Mouse (Mus musculus) neural tube, embryonic 15.5 days (tissue): ENCODE measurements at regions not wholly inside any gene's neighbourhood (a gene's known extent, or its start where the extent isn't known, plus 50 kb on each side); places are given as distances from the start of the nearest gene placed in this dataset.

ENCODE experiments used
- ATAC-seq: fragments of 200-750 bp; cut with Nextera tagmentation; 2 replicates; pipeline ENCODE4 v1.8.0; 2017; ENCODE audit warnings: mild to moderate bottlenecking, moderate TSS enrichment, moderate library complexity; ENCODE audit not compliant: low FRiP score
- H3K27ac ChIP-seq: fragments of 300-500 bp; sonication (generic); replicated peaks from 2 replicates; pipeline ENCODE4 v1.5.1; 2015; ENCODE audit warnings: mild to moderate bottlenecking, inconsistent platforms
- H3K27me3 ChIP-seq: fragments of 300-500 bp; sonication (generic); replicated peaks from 2 replicates; pipeline ENCODE4 v1.6.1; 2015; ENCODE audit warnings: inconsistent platforms
- H3K36me3 ChIP-seq: fragments of 300-500 bp; sonication (generic); 2 replicates; pipeline ENCODE4 v1.6.1; 2015; ENCODE audit warnings: inconsistent platforms
- H3K4me1 ChIP-seq: fragments of 300-500 bp; sonication (generic); 2 replicates; pipeline ENCODE4 v1.6.1; 2015; ENCODE audit warnings: inconsistent platforms
- H3K4me2 ChIP-seq: fragments of 300-500 bp; sonication (generic); 2 replicates; pipeline ENCODE4 v1.6.1; 2015; ENCODE audit warnings: inconsistent platforms, mild to moderate bottlenecking, moderate library complexity
- H3K4me3 ChIP-seq: fragments of 300-500 bp; sonication (generic); replicated peaks from 2 replicates; pipeline ENCODE4 v1.5.1; 2015; ENCODE audit warnings: mild to moderate bottlenecking, inconsistent platforms
- H3K9ac ChIP-seq: fragments of 300-500 bp; sonication (generic); replicated peaks from 2 replicates; pipeline ENCODE4 v1.6.1; 2015; ENCODE audit warnings: mild to moderate bottlenecking, inconsistent platforms
- H3K9me3 ChIP-seq: fragments of 300-500 bp; sonication (generic); replicated peaks from 2 replicates; pipeline ENCODE4 v1.6.1; 2016; ENCODE audit warnings: inconsistent platforms
- WGBS: fragments of 180-500 bp; shearing (Covaris S2); methylation state at CpG from one replicate; pipeline ENCODE4 v1.1.7; 2015; ENCODE audit warnings: mixed read lengths; 5-methylcytosine and 5-hydroxymethylcytosine counted together

GRCm38 (mm10) chr1:42354020-42354419, 341.5 kb upstream of the Pou3f3 start:
- H3K27ac ChIP-seq = no peak overlapping the region
- no peaks in the 10 kb centered on the region for H3K9me3 ChIP-seq
- H3K36me3 ChIP-seq = no peaks in the 10 kb centered on the region
- H3K4me3 ChIP-seq = no peak overlapping the region
- 69% methylated on average over 6 of the region's 6 CpGs for WGBS
- no peak for ATAC-seq
- no peak overlapping the region for H3K4me2 ChIP-seq
- peaks cover 24% of the 10 kb centered on the region for H3K4me1 ChIP-seq
- H3K27me3 ChIP-seq = no peaks in the 10 kb centered on the region
- no peak overlapping the region for H3K9ac ChIP-seq

GRCm38 (mm10) chr1:42362438-42362837, 333.1 kb upstream of the Pou3f3 start:
- 0 out of 2 replicates have a peak, but pooled peaks cover 2% of the 10 kb centered on the region for H3K4me1 ChIP-seq
- no peaks in the 10 kb centered on the region for H3K9me3 ChIP-seq
- H3K27me3 ChIP-seq = no peaks in the 10 kb centered on the region
- H3K4me3 ChIP-seq = no peak overlapping the region
- H3K9ac ChIP-seq = no peak overlapping the region
- WGBS = 87% methylated on average over 3 of the region's 3 CpGs
- no peak overlapping the region for H3K27ac ChIP-seq
- ATAC-seq = no peak
- no peak overlapping the region for H3K4me2 ChIP-seq
- H3K36me3 ChIP-seq = no peaks in the 10 kb centered on the region

DNA sequence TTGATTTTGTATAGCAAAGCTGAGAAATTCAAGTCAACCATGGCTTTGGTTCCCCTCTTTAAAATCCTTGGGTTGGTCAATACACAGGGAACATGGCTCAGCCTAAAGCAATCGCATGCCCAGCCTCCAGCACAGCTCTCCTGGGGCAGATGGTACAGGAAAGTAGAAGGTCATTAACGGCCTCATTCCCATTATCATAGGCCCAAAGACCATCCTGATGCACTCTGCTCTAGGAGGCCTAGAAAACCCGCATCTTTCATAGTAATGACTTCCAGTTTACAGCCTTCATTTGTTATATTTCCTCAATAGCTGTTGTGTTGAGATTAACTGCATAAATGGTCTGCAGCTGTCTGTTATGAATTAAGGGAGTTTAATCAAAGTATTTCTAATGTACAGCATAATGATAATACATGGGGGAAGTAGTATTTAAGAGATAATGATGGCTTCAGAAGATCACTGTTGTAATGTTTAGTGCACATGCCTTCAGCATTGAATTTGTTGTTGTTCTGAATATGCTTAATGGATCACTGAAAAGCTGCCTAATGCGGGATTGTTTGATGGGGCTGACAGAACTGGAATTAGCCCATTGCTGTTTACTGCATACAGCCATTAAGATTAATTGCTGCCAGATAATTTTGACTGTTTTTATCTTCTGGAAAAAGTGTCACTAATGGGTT, 329.8 kb upstream of the Pou3f3 start:
- no peak overlapping the region for H3K27ac ChIP-seq
- no peaks in the 10 kb centered on the region for H3K27me3 ChIP-seq
- H3K9me3 ChIP-seq = no peaks in the 10 kb centered on the region
- H3K4me2 ChIP-seq = no peak overlapping the region
- no peak overlapping the region for H3K4me3 ChIP-seq
- WGBS = 44% methylated on average over 4 of the region's 4 CpGs
- H3K9ac ChIP-seq = no peak overlapping the region
- H3K36me3 ChIP-seq = no peaks in the 10 kb centered on the region
- ATAC-seq = no peak
- 0 out of 2 replicates have a peak, but pooled peaks cover 2% of the 10 kb centered on the region for H3K4me1 ChIP-seq

- no peak overlapping the region for H3K9ac ChIP-seq
- 0 out of 2 replicates have a peak, but pooled peaks have one; percentile 38 for ATAC-seq
- no peak overlapping the region for H3K4me3 ChIP-seq
- H3K27me3 ChIP-seq = no peaks in the 10 kb centered on the region
- H3K9me3 ChIP-seq = no peaks in the 10 kb centered on the region
- H3K4me2 ChIP-seq = peak overlapping the region; percentile 21
- H3K4me1 ChIP-seq = peaks cover 8% of the 10 kb centered on the region
- H3K36me3 ChIP-seq = no peaks in the 10 kb centered on the region
- no peak overlapping the region for H3K27ac ChIP-seq
- 55% methylated on average over 18 of the region's 18 CpGs for WGBS
Measured at GRCm38 (mm10) chr1:42387919-42388684, 307.5 kb upstream of the Pou3f3 start.

DNA sequence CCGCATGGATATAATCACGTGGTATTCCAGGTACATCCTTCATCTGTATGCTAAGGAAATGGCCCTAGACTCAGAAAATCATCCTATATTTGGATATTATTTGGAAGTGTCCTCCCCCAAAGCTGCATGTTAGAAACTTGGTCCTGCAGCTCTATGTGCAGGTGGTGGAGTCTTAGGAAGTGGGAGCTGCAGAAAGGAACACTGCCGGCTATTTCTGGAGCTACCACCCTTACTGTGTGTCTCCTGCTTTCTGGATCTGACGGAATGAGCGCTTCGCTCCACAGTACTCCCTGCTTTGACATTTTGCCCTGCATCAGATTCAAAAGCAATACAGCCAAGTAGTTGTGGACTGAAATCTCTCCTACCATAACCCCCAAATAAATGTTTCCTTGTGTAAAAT, 306.8 kb upstream of the Pou3f3 start:
- WGBS = 92% methylated on average over 6 of the region's 6 CpGs
- ATAC-seq = no peak
- Histone ChIP-seq H3K4me1 (peaks cover 8% of the 10 kb centered on the region), H3K9ac (no peak overlapping the region), H3K27me3 (no peaks in the 10 kb centered on the region), H3K4me3 (no peak overlapping the region), H3K27ac (no peak overlapping the region), H3K36me3 (no peaks in the 10 kb centered on the region), H3K9me3 (no peaks in the 10 kb centered on the region), H3K4me2 (no peak overlapping the region)

- 87% methylated on average over 13 of the region's 13 CpGs for WGBS
- no peak for ATAC-seq
- H3K9me3 ChIP-seq = no peaks in the 10 kb centered on the region
- no peak overlapping the region for H3K27ac ChIP-seq
- H3K36me3 ChIP-seq = no peaks in the 10 kb centered on the region
- no peaks in the 10 kb centered on the region for H3K4me1 ChIP-seq
- no peak overlapping the region for H3K4me2 ChIP-seq
- no peak overlapping the region for H3K9ac ChIP-seq
- no peak overlapping the region for H3K4me3 ChIP-seq
- H3K27me3 ChIP-seq = no peaks in the 10 kb centered on the region
Measured at GRCm38 (mm10) chr1:42395651-42396260, 299.8 kb upstream of the Pou3f3 start.

- Histone ChIP-seq H3K27me3 (no peaks in the 10 kb centered on the region), H3K4me1 (no peaks in the 10 kb centered on the region), H3K4me3 (no peak overlapping the region), H3K9ac (no peak overlapping the region), H3K36me3 (no peaks in the 10 kb centered on the region), H3K9me3 (no peaks in the 10 kb centered on the region), H3K4me2 (no peak overlapping the region), H3K27ac (no peak overlapping the region)
- WGBS = 27% methylated on average over 8 of the region's 8 CpGs
- no peak for ATAC-seq
Measured at GRCm38 (mm10) chr1:42398461-42399154, 297.0 kb upstream of the Pou3f3 start.

DNA sequence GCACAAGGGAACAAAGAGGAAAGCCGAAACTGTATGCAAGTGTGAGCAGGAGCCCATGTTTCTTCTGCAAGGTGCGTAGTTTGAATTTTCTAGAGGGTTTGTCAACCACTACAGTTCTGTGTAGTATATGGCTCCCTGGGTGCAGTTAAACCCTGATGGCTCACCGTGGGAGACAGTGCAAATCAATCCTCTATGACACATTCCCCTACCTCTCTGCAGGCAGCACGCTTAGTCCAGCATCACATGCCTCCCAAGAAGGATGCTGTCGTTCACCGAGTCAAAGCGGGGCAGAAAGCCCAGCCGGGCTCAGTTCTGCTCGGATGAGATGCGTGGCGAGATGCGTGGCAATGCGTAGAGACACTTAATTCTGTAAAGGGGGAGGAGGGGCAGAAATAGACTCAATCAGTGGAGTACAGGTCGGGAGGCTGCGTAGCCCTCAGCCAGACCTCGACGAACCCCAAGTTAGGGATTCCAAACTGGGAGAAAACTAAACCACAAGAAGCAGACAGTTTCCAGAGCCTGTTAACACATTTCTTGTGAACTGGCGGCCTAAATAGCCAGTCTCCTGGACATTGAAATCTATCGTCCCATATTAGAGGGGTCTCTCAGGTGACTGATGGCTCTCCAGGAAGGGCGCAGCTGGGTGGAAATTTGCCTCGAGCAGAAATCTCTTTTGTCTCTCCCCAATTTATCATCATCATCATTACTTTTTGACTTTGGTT, 279.6 kb upstream of the Pou3f3 start:
- Histone ChIP-seq H3K4me1 (peaks cover 13% of the 10 kb centered on the region), H3K9ac (no peak overlapping the region), H3K4me3 (no peak overlapping the region), H3K4me2 (peak overlapping the region; percentile 39), H3K27me3 (no peaks in the 10 kb centered on the region), H3K27ac (no peak overlapping the region), H3K9me3 (no peaks in the 10 kb centered on the region), H3K36me3 (no peaks in the 10 kb centered on the region)
- 38% methylated on average over 21 of the region's 21 CpGs for WGBS
- ATAC-seq = 0 out of 2 replicates have a peak, but pooled peaks have one; percentile 45

GRCm38 (mm10) chr1:42416539-42417218, 278.9 kb upstream of the Pou3f3 start:
- Histone ChIP-seq H3K27ac (no peak overlapping the region), H3K4me1 (peaks cover 13% of the 10 kb centered on the region), H3K27me3 (no peaks in the 10 kb centered on the region), H3K36me3 (no peaks in the 10 kb centered on the region), H3K9me3 (no peaks in the 10 kb centered on the region), H3K9ac (no peak overlapping the region), H3K4me3 (no peak overlapping the region), H3K4me2 (peak overlapping the region; percentile 39; the same call in 1 of the 2 replicates)
- ATAC-seq = no peak
- WGBS = 47% methylated on average over 8 of the region's 8 CpGs

- H3K9me3 ChIP-seq = no peaks in the 10 kb centered on the region
- H3K4me3 ChIP-seq = no peak overlapping the region
- no peak overlapping the region for H3K27ac ChIP-seq
- H3K36me3 ChIP-seq = no peaks in the 10 kb centered on the region
- ATAC-seq = no peak
- no peak overlapping the region for H3K9ac ChIP-seq
- peaks cover 13% of the 10 kb centered on the region for H3K4me1 ChIP-seq
- WGBS = 63% methylated on average over 4 of the region's 4 CpGs
- H3K27me3 ChIP-seq = no peaks in the 10 kb centered on the region
- H3K4me2 ChIP-seq = no peak overlapping the region
Measured at GRCm38 (mm10) chr1:42417815-42418214, 277.8 kb upstream of the Pou3f3 start.
